Mouse (Mus musculus) testis, adult 2 months (tissue): ENCODE measurements around the gene Ube3b. TPM values are rescaled to one million over a fixed set of nuclear protein-coding genes. Genes with fewer than 3 reads are reported as not detected.

ENCODE experiments used
- H3K27ac ChIP-seq: fragments of 200-500 bp; 2 replicates; pipeline ENCODE4 v1.5.1; 2012; ENCODE audit warnings: low read depth, low read length; ENCODE audit not compliant: control insufficient read depth, insufficient read depth
- H3K27me3 ChIP-seq: fragments of 200-500 bp; 2 replicates; pipeline ENCODE4 v1.6.1; 2012; ENCODE audit warnings: mild to moderate bottlenecking, low read length, moderate library complexity; ENCODE audit not compliant: control insufficient read depth, insufficient read depth
- H3K36me3 ChIP-seq: fragments of 200-500 bp; 2 replicates; pipeline ENCODE4 v1.6.1; 2012; ENCODE audit warnings: mild to moderate bottlenecking, low read length; ENCODE audit not compliant: control insufficient read depth, insufficient read depth
- H3K4me1 ChIP-seq: fragments of 200-500 bp; 2 replicates; pipeline ENCODE4 v1.6.1; 2012; ENCODE audit warnings: low read length; ENCODE audit not compliant: control insufficient read depth, insufficient read depth
- H3K4me3 ChIP-seq: fragments of 200-500 bp; 2 replicates; pipeline ENCODE4 v1.5.1; 2012; ENCODE audit warnings: low read depth, mild to moderate bottlenecking, low read length, moderate library complexity, mixed read lengths; ENCODE audit not compliant: control insufficient read depth
- CTCF ChIP-seq: fragments of 200-500 bp; IDR thresholded peaks from 2 replicates; pipeline ENCODE4 v1.5.1; 2012; ENCODE audit warnings: low read depth, mild to moderate bottlenecking, inconsistent platforms, low read length, moderate library complexity; ENCODE audit not compliant: control insufficient read depth, insufficient read depth, insufficient replicate concordance
- POLR2A ChIP-seq: fragments of 200-500 bp; IDR thresholded peaks from 2 replicates; pipeline ENCODE4 v1.6.1; 2012; ENCODE audit warnings: low read depth, mild to moderate bottlenecking, inconsistent platforms, low read length, moderate library complexity; ENCODE audit not compliant: control insufficient read depth
- polyA plus RNA-seq: library from polyadenylated mRNA; depleted of rRNA; stranded (reverse); fragments of >200 nt; gene quantifications from 2 replicates; pipeline ENCODE4 v1.2.3, GENCODE M21; 2012

Gene Ube3b
- polyA plus RNA-seq, 1 experiment: 128 TPM

DNA sequence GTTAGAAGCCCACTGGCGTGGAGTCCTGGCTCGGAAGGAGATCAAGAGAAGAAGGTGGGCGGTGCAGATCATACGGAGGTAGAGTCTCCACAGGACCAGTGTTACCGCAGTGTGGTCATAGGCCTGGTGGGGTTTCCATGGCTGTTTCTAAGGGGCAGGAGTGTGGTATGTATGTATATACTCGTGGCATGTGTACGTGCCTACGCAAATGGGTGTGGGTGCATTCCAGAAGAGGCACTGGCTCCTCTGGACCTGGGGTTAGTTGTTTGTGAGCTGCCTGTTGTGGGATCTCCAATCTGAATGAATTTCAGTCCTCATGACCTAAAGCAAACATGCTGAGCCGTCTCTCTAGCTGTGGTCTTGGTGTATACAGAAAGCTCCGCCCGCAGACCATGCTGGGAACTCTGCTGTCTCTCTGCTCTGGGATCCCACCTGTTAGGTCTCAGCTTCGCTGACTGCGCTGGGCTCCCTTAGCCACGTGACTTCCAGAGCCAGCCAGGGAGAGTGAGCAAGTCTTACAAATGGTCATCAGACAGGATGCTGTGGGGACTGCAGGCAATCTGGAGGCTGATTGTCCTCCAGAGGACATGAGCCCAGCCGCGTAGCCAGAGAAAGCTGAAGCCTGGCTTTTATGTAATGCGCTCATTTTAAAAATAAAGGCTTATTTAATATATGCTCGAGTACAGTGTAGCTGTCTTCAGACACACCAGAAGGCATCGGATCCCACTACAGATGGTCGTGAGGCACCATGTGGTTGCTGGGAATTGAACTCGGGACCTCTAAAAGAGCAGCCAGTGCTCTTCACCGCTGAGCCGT, 23.3 kb upstream of the Ube3b start:
- TF ChIP-seq CTCF (no peak), POLR2A (no peak)
- H3K27ac ChIP-seq: no peak overlapping the region; the same call in 1 of the 2 replicates
- H3K4me1 ChIP-seq: peaks cover 7% of the 10 kb centered on the region
- no peaks in the 10 kb centered on the region for H3K27me3 ChIP-seq
- no peaks in the 10 kb centered on the region for H3K36me3 ChIP-seq
- no peak overlapping the region for H3K4me3 ChIP-seq

DNA sequence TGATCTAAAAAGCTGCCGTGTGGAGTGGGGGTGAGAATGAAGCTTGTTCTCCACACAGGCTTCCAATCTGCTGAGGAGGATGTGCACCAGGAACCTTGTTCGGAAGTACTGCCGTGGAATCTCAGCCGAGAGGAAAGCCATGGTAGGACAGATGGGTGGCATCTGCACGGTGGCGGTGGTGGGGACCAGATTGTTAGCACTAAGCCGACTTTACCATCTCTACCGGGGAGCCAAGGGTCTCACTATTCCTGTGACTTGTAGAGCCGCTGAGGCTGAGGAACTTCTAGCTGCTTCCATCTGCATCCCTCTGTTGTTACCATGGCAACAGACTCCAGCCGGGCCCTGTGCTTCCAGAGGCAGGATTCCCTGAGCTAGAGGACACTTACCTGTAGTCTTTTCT, 21.6 kb upstream of the Ube3b start:
- no peaks in the 10 kb centered on the region; the same call in 1 of the 2 replicates for H3K36me3 ChIP-seq
- peak overlapping the region; percentile 26; the same call in 1 of the 2 replicates for H3K4me3 ChIP-seq
- TF ChIP-seq CTCF: no peak
- TF ChIP-seq POLR2A: no peak
- H3K4me1 ChIP-seq: peaks cover 7% of the 10 kb centered on the region
- H3K27me3 ChIP-seq: no peaks in the 10 kb centered on the region
- no peak overlapping the region for H3K27ac ChIP-seq

DNA sequence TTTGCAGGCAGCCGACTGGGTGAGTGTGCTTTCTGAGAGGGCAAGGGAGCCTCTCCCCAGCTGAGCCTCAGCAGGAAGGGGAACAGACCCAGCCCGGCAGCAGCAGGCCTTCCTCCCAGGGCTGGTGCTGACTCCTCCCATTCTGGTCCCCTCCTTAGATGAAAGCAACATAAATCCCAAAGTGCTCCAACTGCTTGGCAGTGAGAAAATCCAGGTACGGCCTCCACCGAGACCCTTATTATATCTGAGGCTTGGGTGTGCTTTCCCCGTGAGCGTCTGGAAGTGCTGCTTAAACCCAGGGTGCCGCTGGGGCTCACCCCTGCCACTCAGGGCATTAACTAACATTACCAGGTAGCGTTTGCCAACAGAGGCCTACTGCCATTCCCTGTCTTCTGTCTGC, 20.8 kb upstream of the Ube3b start:
- H3K27ac ChIP-seq: no peak overlapping the region
- H3K27me3 ChIP-seq: no peaks in the 10 kb centered on the region
- no peaks in the 10 kb centered on the region; the same call in 1 of the 2 replicates for H3K36me3 ChIP-seq
- TF ChIP-seq POLR2A (no peak), CTCF (no peak)
- H3K4me1 ChIP-seq: peaks cover 7% of the 10 kb centered on the region
- no peak overlapping the region for H3K4me3 ChIP-seq

DNA sequence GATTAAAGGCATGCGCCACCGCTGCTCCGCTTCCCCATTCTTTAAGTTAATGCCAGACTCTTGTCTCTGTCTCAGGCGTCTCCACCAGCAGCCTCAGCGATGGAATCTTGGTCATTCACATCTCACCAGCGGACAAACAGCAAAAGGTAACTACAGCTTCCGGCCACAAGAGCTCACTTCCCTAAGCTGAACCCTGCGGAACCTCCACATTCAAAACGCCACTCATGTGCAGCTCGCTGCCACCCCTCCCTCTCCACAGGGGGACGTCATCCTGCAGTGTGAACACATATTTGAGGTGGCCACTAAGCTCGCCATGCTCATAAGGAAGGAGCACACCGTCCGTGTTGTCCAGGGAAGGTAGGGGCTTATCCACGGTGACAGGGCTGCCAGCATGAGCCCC, 19.4 kb upstream of the Ube3b start:
- Histone ChIP-seq H3K4me1 (peaks cover 7% of the 10 kb centered on the region), H3K27me3 (no peaks in the 10 kb centered on the region), H3K27ac (no peak overlapping the region), H3K36me3 (no peaks in the 10 kb centered on the region; the same call in none of the 2 replicates), H3K4me3 (no peak overlapping the region)
- TF ChIP-seq CTCF: no peak
- no peak for TF ChIP-seq POLR2A

DNA sequence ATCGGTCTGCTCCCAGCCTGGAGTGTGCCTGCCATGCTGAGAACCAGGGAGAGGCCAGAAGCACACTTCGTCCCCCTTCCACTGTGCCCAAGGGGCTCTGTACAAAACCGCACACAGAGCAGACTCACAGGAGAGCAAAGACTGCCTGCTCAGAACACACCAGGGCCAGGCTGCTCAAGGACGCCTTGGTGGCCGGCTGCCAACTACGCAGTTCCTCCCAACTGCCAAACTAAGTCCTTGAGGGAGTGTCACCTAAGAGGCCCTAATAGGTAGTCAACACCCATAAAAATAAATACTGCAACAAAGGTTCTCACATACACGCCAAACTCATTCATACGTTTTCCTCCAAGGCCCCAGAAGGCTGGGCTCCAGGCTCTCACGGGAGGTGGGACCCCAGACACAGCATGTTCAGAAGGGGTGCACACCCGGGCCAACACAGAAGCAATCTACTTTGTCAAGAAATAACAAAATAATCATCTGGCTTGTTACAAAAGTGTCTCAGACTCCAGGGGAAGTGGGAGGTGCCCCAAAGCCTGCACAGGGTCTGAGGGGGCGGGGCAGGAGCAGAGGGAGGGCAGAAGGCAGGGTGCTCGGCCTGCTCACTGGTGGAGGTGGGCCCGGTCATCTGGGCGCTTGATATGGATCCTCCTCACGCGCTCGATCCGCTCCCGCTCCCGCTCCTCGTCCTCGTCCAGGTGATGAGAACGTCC, 15.2 kb upstream of the Ube3b start:
- Histone ChIP-seq H3K36me3 (no peaks in the 10 kb centered on the region; the same call in none of the 2 replicates), H3K4me3 (no peak overlapping the region), H3K4me1 (peaks cover 1% of the 10 kb centered on the region; the same call in 1 of the 2 replicates), H3K27me3 (no peaks in the 10 kb centered on the region), H3K27ac (peak overlapping the region; percentile 52)
- TF ChIP-seq CTCF (0 out of 2 replicates have a peak, but pooled peaks have one; percentile 4), POLR2A (0 out of 2 replicates have a peak, but pooled peaks have one; percentile 16)

DNA sequence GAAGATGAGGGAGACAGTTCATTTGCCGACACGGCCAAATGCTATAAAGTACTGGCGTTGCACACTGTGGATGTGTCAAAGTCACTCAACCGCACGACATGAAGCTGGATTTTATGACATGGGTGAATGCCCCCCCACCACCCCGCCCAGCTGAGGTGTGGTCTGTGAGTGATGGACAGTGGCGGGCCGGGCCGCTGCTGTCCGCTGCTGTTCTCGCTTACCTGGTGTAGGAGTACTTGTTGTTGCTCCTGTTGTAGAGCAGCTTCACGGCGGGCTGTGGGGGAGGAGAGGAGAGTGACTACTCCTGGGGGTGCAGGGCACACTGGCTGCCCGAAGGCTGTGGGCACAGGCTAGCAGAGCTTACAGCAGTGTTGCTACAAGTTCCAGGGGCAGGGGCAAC, 12.3 kb upstream of the Ube3b start:
- Histone ChIP-seq H3K4me1 (no peaks in the 10 kb centered on the region; the same call in none of the 2 replicates), H3K36me3 (no peaks in the 10 kb centered on the region; the same call in 1 of the 2 replicates), H3K27ac (no peak overlapping the region), H3K27me3 (no peaks in the 10 kb centered on the region), H3K4me3 (no peak overlapping the region)
- TF ChIP-seq CTCF (no peak), POLR2A (no peak)
